Mouse (Mus musculus): Measurements from ENCODE around the gene Arl8b. TPM values are rescaled to one million over a fixed set of nuclear protein-coding genes. Genes with fewer than 3 reads are reported as not detected.

Gene Arl8b
- total RNA-seq, 2 experiments from 2014 or later, result 186 to 217 TPM

- no peak for DNase-seq (ENCODE audit: extremely low spot score in 1 of 2, low spot score in 1 of 2)
These were observed 1.2 kb downstream of the Arl8b start for GRCm38 (mm10) chr6:108784056-108784455.

GRCm38 (mm10) chr6:108784796-108785195, 1.9 kb downstream of the Arl8b start:
- DNase-seq (ENCODE audit: extremely low spot score in 1 of 2, low spot score in 1 of 2), result no peak

GRCm38 (mm10) chr6:108785551-108785950, 2.7 kb downstream of the Arl8b start:
- DNase-seq (ENCODE audit: extremely low spot score in 1 of 2, low spot score in 1 of 2), result no peak

GRCm38 (mm10) chr6:108791498-108791897, 8.6 kb downstream of the Arl8b start:
- no peak for DNase-seq (ENCODE audit: extremely low spot score in 1 of 2, low spot score in 1 of 2)

- DNase-seq (ENCODE audit: extremely low spot score in 1 of 2, low spot score in 1 of 2), result no peak
These were observed 13.0 kb downstream of the Arl8b start for GRCm38 (mm10) chr6:108795912-108796311.

GRCm38 (mm10) chr6:108796706-108797105, 13.8 kb downstream of the Arl8b start:
- no peak for DNase-seq (ENCODE audit: extremely low spot score in 1 of 2, low spot score in 1 of 2)

- DNase-seq (ENCODE audit: extremely low spot score in 1 of 2, low spot score in 1 of 2), result no peak
These were observed 22.3 kb downstream of the Arl8b start for GRCm38 (mm10) chr6:108805194-108805593.

GRCm38 (mm10) chr6:108805871-108806270, 23.0 kb downstream of the Arl8b start:
- no peak for DNase-seq (ENCODE audit: extremely low spot score in 1 of 2, low spot score in 1 of 2)

- no peak for DNase-seq (ENCODE audit: extremely low spot score in 1 of 2, low spot score in 1 of 2)
These were observed 24.5 kb downstream of the Arl8b start for GRCm38 (mm10) chr6:108807446-108807845.

GRCm38 (mm10) chr6:108808786-108809185, 25.9 kb downstream of the Arl8b start:
- DNase-seq (ENCODE audit: extremely low spot score in 1 of 2, low spot score in 1 of 2), result no peak

- DNase-seq (ENCODE audit: extremely low spot score in 1 of 2, low spot score in 1 of 2), result no peak
These were observed 27.3 kb downstream of the Arl8b start for GRCm38 (mm10) chr6:108810237-108810636.

GRCm38 (mm10) chr6:108812134-108812533, 29.2 kb downstream of the Arl8b start:
- DNase-seq (ENCODE audit: extremely low spot score in 1 of 2, low spot score in 1 of 2), result no peak

GRCm38 (mm10) chr6:108817510-108817909, 34.6 kb downstream of the Arl8b start:
- DNase-seq (ENCODE audit: extremely low spot score in 1 of 2, low spot score in 1 of 2), result no peak

- no peak for DNase-seq (ENCODE audit: extremely low spot score in 1 of 2, low spot score in 1 of 2)
These were observed 42.1 kb downstream of the Arl8b start for GRCm38 (mm10) chr6:108824816-108825545.

GRCm38 (mm10) chr6:108826070-108826469, 43.2 kb downstream of the Arl8b start:
- DNase-seq (ENCODE audit: extremely low spot score in 1 of 2, low spot score in 1 of 2), result no peak

- DNase-seq (ENCODE audit: extremely low spot score in 1 of 2, low spot score in 1 of 2), result no peak
These were observed 44.5 kb downstream of the Arl8b start for GRCm38 (mm10) chr6:108827336-108827920.

GRCm38 (mm10) chr6:108828234-108828868, 45.5 kb downstream of the Arl8b start, which contains the start of gene Edem1:
TSS of gene Edem1 (plus strand) at chr6:108828641.
- DNase-seq (ENCODE audit: extremely low spot score in 1 of 2, low spot score in 1 of 2), result peak; percentile 77 to 84

- peak in 1 of 2 experiments; percentile 16 for DNase-seq (ENCODE audit: extremely low spot score in 1 of 2, low spot score in 1 of 2)
These were observed 46.0 kb downstream of the Arl8b start for GRCm38 (mm10) chr6:108828872-108829271.

- no peak for DNase-seq (ENCODE audit: extremely low spot score in 1 of 2, low spot score in 1 of 2)
These were observed 46.8 kb downstream of the Arl8b start for GRCm38 (mm10) chr6:108829386-108830370.

- no peak for DNase-seq (ENCODE audit: extremely low spot score in 1 of 2, low spot score in 1 of 2)
These were observed 49.3 kb downstream of the Arl8b start for GRCm38 (mm10) chr6:108832170-108832569.
